Mouse (Mus musculus): Measurements from ENCODE around the gene Wfdc6a.
"Not testable (repeated sequence)": the region's sequence is repeated elsewhere in the genome, so short reads cannot be mapped to it uniquely, and the experiment has no call there.

Wfdc6a gene

GRCm38 (mm10) chr2:164585025-164585725, at the start of gene Wfdc6a:
Wfdc6a (minus strand) TSS chr2:164585447.
- DNase-seq (ENCODE audit: low spot score): peak; percentile 38

- DNase-seq (ENCODE audit: low spot score): no peak
These were observed 36.5 kb upstream of the Wfdc6a start for GRCm38 (mm10) chr2:164621775-164622174.

GRCm38 (mm10) chr2:164619050-164619449, 33.8 kb upstream of the Wfdc6a start:
- DNase-seq (ENCODE audit: low spot score): no peak

- DNase-seq (ENCODE audit: low spot score): no peak
These were observed 30.1 kb upstream of the Wfdc6a start for GRCm38 (mm10) chr2:164615386-164615785.

- not testable (repeated sequence) for DNase-seq (ENCODE audit: low spot score)
These were observed 28.2 kb upstream of the Wfdc6a start, which contains the start of the genes Wfdc6b and Wfdc8 for GRCm38 (mm10) chr2:164613471-164613870. Wfdc6b (plus strand) TSS chr2:164613522. Wfdc8 (minus strand) TSS chr2:164613626.

GRCm38 (mm10) chr2:164608781-164609180, 23.5 kb upstream of the Wfdc6a start:
- DNase-seq (ENCODE audit: low spot score): peak; percentile 24

GRCm38 (mm10) chr2:164604411-164604810, 19.2 kb upstream of the Wfdc6a start:
- no peak for DNase-seq (ENCODE audit: low spot score)

- no peak for DNase-seq (ENCODE audit: low spot score)
These were observed 18.2 kb upstream of the Wfdc6a start for GRCm38 (mm10) chr2:164603482-164603881.

GRCm38 (mm10) chr2:164600179-164600578, 14.9 kb upstream of the Wfdc6a start:
- DNase-seq (ENCODE audit: low spot score): no peak

GRCm38 (mm10) chr2:164593494-164593893, 8.2 kb upstream of the Wfdc6a start, which contains the start of gene Eppin:
Eppin (minus strand) TSS chr2:164593594.
- no peak for DNase-seq (ENCODE audit: low spot score)

- DNase-seq (ENCODE audit: low spot score): peak; percentile 74
These were observed 6.8 kb upstream of the Wfdc6a start for GRCm38 (mm10) chr2:164592014-164592413.

GRCm38 (mm10) chr2:164573359-164573758, 11.9 kb downstream of the Wfdc6a start, which contains the start of gene Spint3:
Spint3 (minus strand) TSS chr2:164573459.
- DNase-seq (ENCODE audit: low spot score): not testable (repeated sequence)

- DNase-seq (ENCODE audit: low spot score): no peak
These were observed 17.8 kb downstream of the Wfdc6a start for GRCm38 (mm10) chr2:164567460-164567859.

- no peak for DNase-seq (ENCODE audit: low spot score)
These were observed 18.2 kb downstream of the Wfdc6a start for GRCm38 (mm10) chr2:164566997-164567396.

GRCm38 (mm10) chr2:164564346-164564745, 20.9 kb downstream of the Wfdc6a start:
- no peak for DNase-seq (ENCODE audit: low spot score)

- DNase-seq (ENCODE audit: low spot score): peak; percentile 9
These were observed 21.8 kb downstream of the Wfdc6a start for GRCm38 (mm10) chr2:164563339-164564038.

GRCm38 (mm10) chr2:164562391-164563188, 22.7 kb downstream of the Wfdc6a start, which contains the start of gene Wfdc2:
Wfdc2 (plus strand) TSS chr2:164562413.
- no peak for DNase-seq (ENCODE audit: low spot score)

- DNase-seq (ENCODE audit: low spot score): no peak
These were observed 25.1 kb downstream of the Wfdc6a start for GRCm38 (mm10) chr2:164560106-164560505.

GRCm38 (mm10) chr2:164558991-164559645, 26.1 kb downstream of the Wfdc6a start:
- no peak for DNase-seq (ENCODE audit: low spot score)

GRCm38 (mm10) chr2:164558426-164558825, 26.8 kb downstream of the Wfdc6a start:
- DNase-seq (ENCODE audit: low spot score): no peak

- no peak for DNase-seq (ENCODE audit: low spot score)
These were observed 33.7 kb downstream of the Wfdc6a start for GRCm38 (mm10) chr2:164551502-164551901.

GRCm38 (mm10) chr2:164550895-164551269, 34.4 kb downstream of the Wfdc6a start:
- DNase-seq (ENCODE audit: low spot score): no peak
